ENCODE assay signal across 24 mouse cellular contexts in genomic region chr2:105244733-105245132, GRCm38 (mm10). TPM values are rescaled to one million over a fixed set of nuclear protein-coding genes. Genes with fewer than 3 reads are reported as not detected.
"Had no signal": no experiment of that assay in that cellular context is flagged by ENCODE, and none has a peak within 500 bp of the region (broad histone marks: within the 10 kb centered on the region; RNA-seq: fewer than 3 reads in every experiment).

No protein-coding gene starts in this region.

- H3K36me3 ChIP-seq: limb, embryonic 15.5 days; liver, embryonic 12.5 days; liver, embryonic 15.5 days; lung, embryonic 15.5 days; midbrain, embryonic 12.5 days; midbrain, embryonic 15.5 days; neural tube, embryonic 12.5 days; neural tube, embryonic 15.5 days had no signal

- H3K4me2 ChIP-seq: limb, embryonic 15.5 days; liver, embryonic 12.5 days; liver, embryonic 15.5 days; lung, embryonic 15.5 days; midbrain, embryonic 12.5 days; midbrain, embryonic 15.5 days; neural tube, embryonic 12.5 days; neural tube, embryonic 15.5 days had no signal

- H3K9ac ChIP-seq: limb, embryonic 15.5 days; liver, embryonic 12.5 days; liver, embryonic 15.5 days; lung, embryonic 15.5 days; midbrain, embryonic 12.5 days; midbrain, embryonic 15.5 days; neural tube, embryonic 12.5 days; neural tube, embryonic 15.5 days had no signal

- H3K27ac ChIP-seq: limb, embryonic 15.5 days; liver, embryonic 12.5 days; liver, embryonic 15.5 days; lung, embryonic 15.5 days; midbrain, embryonic 12.5 days; midbrain, embryonic 15.5 days; neural tube, embryonic 12.5 days; neural tube, embryonic 15.5 days had no signal

- DNase-seq: kidney, adult 18-20 months; kidney, adult 9 months; kidney, postnatal 14 days; kidney, postnatal 4 days; left cerebral cortex, postnatal 4 days; lung, adult 18-20 months; lung, postnatal 10 days; lung, postnatal 36 days; thymus, adult 2 months; thymus, postnatal 14 days; thymus, postnatal 4 days had no signal

- ATAC-seq: intestine, embryonic 16.5 days; liver, embryonic 12.5 days; midbrain, embryonic 15.5 days had no signal

- H3K4me1 ChIP-seq: limb, embryonic 15.5 days; liver, embryonic 12.5 days; liver, embryonic 15.5 days; lung, embryonic 15.5 days; megakaryocyte, embryonic 14.5 days; midbrain, embryonic 12.5 days; midbrain, embryonic 15.5 days; neural tube, embryonic 12.5 days; neural tube, embryonic 15.5 days had no signal

- H3K9me3 ChIP-seq: limb, embryonic 15.5 days; liver, embryonic 12.5 days; liver, embryonic 15.5 days; lung, embryonic 15.5 days; megakaryocyte, embryonic 14.5 days; midbrain, embryonic 12.5 days; midbrain, embryonic 15.5 days; neural tube, embryonic 12.5 days; neural tube, embryonic 15.5 days had no signal

- H3K4me3 ChIP-seq: limb, embryonic 15.5 days; liver, embryonic 12.5 days; liver, embryonic 15.5 days; lung, embryonic 15.5 days; megakaryocyte, embryonic 14.5 days; midbrain, embryonic 12.5 days; midbrain, embryonic 15.5 days; neural tube, embryonic 12.5 days; neural tube, embryonic 15.5 days had no signal

- H3K27me3 ChIP-seq: limb, embryonic 15.5 days; liver, embryonic 12.5 days; liver, embryonic 15.5 days; lung, embryonic 15.5 days; megakaryocyte, embryonic 14.5 days; midbrain, embryonic 12.5 days; midbrain, embryonic 15.5 days; neural tube, embryonic 12.5 days; neural tube, embryonic 15.5 days had no signal

RNA-seq across cellular contexts. Expression of gene Them7, which starts 20.6 kb away (rescaled TPM):
- total RNA-seq: layer of hippocampus, adult 18-20 months; layer of hippocampus, postnatal 25 days; left cerebral cortex, postnatal 4 days had no signal
- polyA plus RNA-seq: midbrain, embryonic 15.5 days; small intestine, adult 2 months had no signal
